Mouse (Mus musculus) intestine, postnatal 0 days (tissue): ENCODE measurements around the gene Mymx. TPM values are rescaled to one million over a fixed set of nuclear protein-coding genes. Genes with fewer than 3 reads are reported as not detected.
A peak's percentile ranks its signal among the peaks of the same experiment; 100 is the strongest.

Source experiments
- ATAC-seq: fragments of 200-750 bp; cut with Nextera tagmentation; 2 replicates; pipeline ENCODE4 v1.8.0; 2017; ENCODE audit warnings: mild to moderate bottlenecking, moderate TSS enrichment, moderate library complexity
- H3K27ac ChIP-seq: fragments of 300-500 bp; sonication (generic); 2 replicates; pipeline ENCODE4 v1.5.1; 2014; ENCODE audit warnings: mild to moderate bottlenecking, low read depth, low read length, moderate library complexity
- H3K27me3 ChIP-seq: fragments of 300-500 bp; sonication (generic); replicated peaks from 2 replicates; pipeline ENCODE4 v1.6.1; 2014; ENCODE audit warnings: low read length, mixed read lengths; ENCODE audit not compliant: control insufficient read depth, insufficient read depth
- H3K36me3 ChIP-seq: fragments of 300-500 bp; sonication (generic); 2 replicates; pipeline ENCODE4 v1.6.1; 2014; ENCODE audit warnings: mild to moderate bottlenecking, moderate library complexity; ENCODE audit not compliant: control insufficient read depth, insufficient read depth
- H3K4me1 ChIP-seq: fragments of 300-500 bp; sonication (generic); replicated peaks from 2 replicates; pipeline ENCODE4 v1.6.1; 2014; ENCODE audit warnings: antibody characterized with exemption, low read length, mixed read lengths; ENCODE audit not compliant: control insufficient read depth, insufficient read depth
- H3K4me2 ChIP-seq: fragments of 300-500 bp; sonication (generic); replicated peaks from 2 replicates; pipeline ENCODE4 v1.6.1; 2014; ENCODE audit warnings: low read depth, mild to moderate bottlenecking, moderate library complexity
- H3K4me3 ChIP-seq: fragments of 300-500 bp; sonication (generic); 2 replicates; pipeline ENCODE4 v1.5.1; 2014; ENCODE audit warnings: low read depth, low read length
- H3K9ac ChIP-seq: fragments of 300-500 bp; sonication (generic); 2 replicates; pipeline ENCODE4 v1.6.1; 2014; ENCODE audit warnings: mild to moderate bottlenecking, low read depth, low read length
- H3K9me3 ChIP-seq: fragments of 300-500 bp; sonication (generic); 2 replicates; pipeline ENCODE4 v1.6.1; 2016; ENCODE audit warnings: mixed run types; ENCODE audit not compliant: control insufficient read depth
- CTCF ChIP-seq: sonication (generic); IDR thresholded peaks from 2 replicates; pipeline ENCODE4 v1.5.1; 2016; ENCODE audit warnings: low read depth, mild to moderate bottlenecking, control low read depth, antibody characterized with exemption, moderate library complexity
- WGBS: fragments of 180-500 bp; shearing (Covaris S2); extraction: QIAGEN DNeasy Blood & Tissue Kit; methylation state at CpG from one replicate; pipeline ENCODE4 v1.1.7; 2014; 5-methylcytosine and 5-hydroxymethylcytosine counted together
- polyA plus RNA-seq: library from polyadenylated mRNA; unstranded; fragments of >200 nt; fragmentation: Nextera tagmentation; extraction: Ambion mirVana; gene quantifications from 2 replicates; pipeline ENCODE4 v1.2.1, GENCODE M21; 2015

Gene Mymx
- polyA plus RNA-seq = 0.34 and 0.38 TPM in 2 replicates

GRCm38 (mm10) chr17:45601877-45602304 is at the start of gene Mymx:
Mymx (minus strand) TSS chr17:45602102.
- H3K4me2 ChIP-seq = peak within 1 kb of the TSS; percentile 37; the same call in 1 of the 2 replicates
- H3K9me3 ChIP-seq = no peaks in the 10 kb centered on the region
- no peaks in the 10 kb centered on the region for H3K4me1 ChIP-seq
- no peak within 1 kb of the TSS for H3K4me3 ChIP-seq
- ATAC-seq = peak; percentile 17; the same call in 1 of the 2 replicates
- TF ChIP-seq CTCF = no peak
- no peaks in the 10 kb centered on the region for H3K27me3 ChIP-seq
- WGBS = 41% methylated on average over 6 of the region's 6 CpGs
- no peaks in the 10 kb centered on the region for H3K36me3 ChIP-seq
- no peak within 1 kb of the TSS for H3K9ac ChIP-seq
- no peak within 1 kb of the TSS for H3K27ac ChIP-seq

DNA sequence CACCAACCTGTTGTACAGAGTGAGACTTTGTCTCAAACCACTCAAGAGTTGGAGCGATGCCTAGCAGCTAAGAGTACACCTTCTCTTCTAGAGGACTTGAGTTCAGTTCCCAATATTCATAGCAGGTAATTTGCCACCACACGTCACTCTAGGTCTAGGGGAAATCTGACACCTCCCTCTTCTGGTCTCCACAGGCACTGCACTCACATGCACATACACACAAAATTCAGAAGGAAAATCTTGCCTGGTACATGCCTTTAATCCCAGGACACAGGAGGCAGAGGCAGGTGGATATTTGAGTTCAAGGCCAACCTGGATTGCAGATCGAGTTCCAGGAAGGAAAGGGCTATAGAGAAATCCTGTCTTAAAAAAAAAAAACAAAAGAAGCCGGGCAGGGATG is 42.3 kb upstream of the Mymx start:
- Histone ChIP-seq H3K27ac (no peak overlapping the region), H3K4me1 (no peaks in the 10 kb centered on the region), H3K36me3 (no peaks in the 10 kb centered on the region), H3K4me3 (no peak overlapping the region), H3K9me3 (no peaks in the 10 kb centered on the region), H3K27me3 (no peaks in the 10 kb centered on the region), H3K4me2 (no peak overlapping the region), H3K9ac (no peak overlapping the region)
- ATAC-seq = no peak
- WGBS = 90% methylated on average over 4 of the region's 4 CpGs
- peak; percentile 27; the same call in 1 of the 2 replicates for TF ChIP-seq CTCF

DNA sequence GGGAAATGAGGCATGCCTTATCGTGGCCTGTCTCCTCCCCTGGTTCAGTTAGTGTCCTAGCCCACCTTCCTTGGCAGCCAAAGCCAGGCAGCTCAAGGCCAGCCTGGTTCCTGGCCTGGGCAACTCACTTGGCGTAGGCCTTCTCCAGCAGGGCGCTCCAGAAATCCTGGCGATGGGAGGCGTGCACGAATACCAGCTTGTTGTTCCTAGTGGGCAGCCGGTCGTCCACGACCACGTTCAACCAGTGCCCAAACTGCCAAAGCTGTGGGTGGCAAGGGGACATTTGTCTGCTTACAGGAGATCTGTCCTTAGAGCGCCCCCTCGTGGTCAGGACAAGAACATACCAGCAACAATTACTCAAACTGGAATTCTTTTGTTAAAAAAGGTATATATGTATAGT is 40.8 kb upstream of the Mymx start:
- TF ChIP-seq CTCF = peak; percentile 90
- 23% methylated on average over 12 of the region's 12 CpGs for WGBS
- ATAC-seq = no peak

DNA sequence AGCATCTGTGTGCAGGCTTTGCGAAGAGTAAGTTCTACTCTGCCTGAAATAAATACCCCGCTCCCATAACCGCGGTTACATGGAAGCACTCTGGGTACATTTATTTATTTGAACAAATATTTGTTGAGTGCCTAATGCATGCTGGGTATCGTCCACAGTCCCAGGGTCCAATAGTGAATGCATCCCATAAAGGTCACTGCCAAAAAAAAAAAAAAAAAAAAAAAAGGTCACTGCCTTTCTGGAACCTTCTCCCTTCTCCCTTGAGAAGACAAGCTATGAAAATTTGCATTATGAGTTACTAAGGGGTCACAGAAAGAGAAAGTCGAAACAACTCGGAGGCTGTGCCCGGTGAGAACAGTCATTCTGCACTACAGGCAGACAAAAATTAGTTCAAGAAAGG is 40.1 kb upstream of the Mymx start:
- Histone ChIP-seq H3K36me3 (no peaks in the 10 kb centered on the region), H3K9ac (no peak overlapping the region), H3K4me3 (no peak overlapping the region), H3K27ac (no peak overlapping the region), H3K9me3 (no peaks in the 10 kb centered on the region), H3K4me2 (no peak overlapping the region), H3K4me1 (no peaks in the 10 kb centered on the region), H3K27me3 (no peaks in the 10 kb centered on the region)
- no peak for ATAC-seq
- 78% methylated on average over 8 of the region's 8 CpGs for WGBS
- no peak for TF ChIP-seq CTCF

More for the DNA sequence above, 40.8 kb upstream of the Mymx start:
- H3K9me3 ChIP-seq = no peaks in the 10 kb centered on the region
- no peak overlapping the region for H3K27ac ChIP-seq
- no peaks in the 10 kb centered on the region for H3K27me3 ChIP-seq
- H3K4me1 ChIP-seq = no peaks in the 10 kb centered on the region
- H3K9ac ChIP-seq = no peak overlapping the region
- H3K36me3 ChIP-seq = no peaks in the 10 kb centered on the region
- no peak overlapping the region for H3K4me2 ChIP-seq
- H3K4me3 ChIP-seq = no peak overlapping the region

DNA sequence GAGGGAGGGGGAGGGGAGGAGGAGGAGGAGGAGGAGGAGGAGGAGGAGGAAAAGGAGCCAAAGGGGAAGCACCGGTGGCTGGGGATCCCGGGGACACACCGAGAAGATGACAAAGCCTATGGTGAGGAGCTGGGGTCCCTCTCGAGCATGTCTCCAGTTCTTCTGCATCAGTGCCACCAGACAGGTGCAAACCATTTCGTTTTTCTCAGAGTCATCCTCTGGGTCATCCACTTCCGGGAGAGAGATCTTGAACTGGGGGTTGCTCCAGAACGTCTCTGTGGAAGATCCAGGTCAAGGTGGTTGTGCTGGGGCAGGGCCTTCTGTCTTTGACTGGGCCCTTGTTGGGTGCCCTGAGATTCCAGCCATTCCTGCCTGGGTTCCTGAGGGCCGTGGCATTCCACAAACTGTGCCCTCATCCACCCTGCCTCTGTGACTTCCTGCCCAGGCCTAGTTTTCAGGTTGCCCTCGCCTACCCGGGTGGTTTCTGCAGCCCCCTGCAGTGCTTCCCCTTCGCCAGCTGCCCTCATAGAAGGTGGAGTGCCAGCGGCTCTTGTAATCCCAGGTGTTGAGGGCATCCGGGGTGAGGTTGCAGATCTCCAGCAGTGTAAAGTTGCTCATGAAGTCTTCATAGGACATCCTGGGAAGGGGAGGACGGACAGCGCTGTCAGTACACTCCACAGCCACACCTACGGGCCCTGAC is 36.8 kb upstream of the Mymx start:
- no peak overlapping the region for H3K4me2 ChIP-seq
- no peaks in the 10 kb centered on the region for H3K27me3 ChIP-seq
- ATAC-seq = no peak
- H3K4me3 ChIP-seq = no peak overlapping the region
- 75% methylated on average over 16 of the region's 16 CpGs for WGBS
- no peak overlapping the region for H3K27ac ChIP-seq
- no peak for TF ChIP-seq CTCF
- no peaks in the 10 kb centered on the region for H3K9me3 ChIP-seq
- H3K9ac ChIP-seq = no peak overlapping the region
- H3K4me1 ChIP-seq = no peaks in the 10 kb centered on the region
- no peaks in the 10 kb centered on the region for H3K36me3 ChIP-seq

- WGBS = 81% methylated on average over 5 of the region's 5 CpGs
- H3K36me3 ChIP-seq = no peaks in the 10 kb centered on the region
- H3K9me3 ChIP-seq = no peaks in the 10 kb centered on the region
- H3K27ac ChIP-seq = no peak overlapping the region
- ATAC-seq = no peak
- no peaks in the 10 kb centered on the region for H3K27me3 ChIP-seq
- no peak overlapping the region for H3K9ac ChIP-seq
- H3K4me2 ChIP-seq = no peak overlapping the region
- H3K4me1 ChIP-seq = peaks cover 8% of the 10 kb centered on the region; the same call in 1 of the 2 replicates
- no peak for TF ChIP-seq CTCF
- no peak overlapping the region for H3K4me3 ChIP-seq
Measured at GRCm38 (mm10) chr17:45634033-45634432, 32.1 kb upstream of the Mymx start.
